Mouse (Mus musculus) liver (tissue): Measurements from ENCODE around the gene Ninj1.
A peak's percentile ranks its signal among the peaks of the same experiment; 100 is the strongest.

Experiments
- DNase-seq: peaks from one replicate; pipeline ENCODE4 v3.0.0-alpha.2; 2020; ENCODE audit warnings: mixed read lengths

Gene Ninj1

DNA sequence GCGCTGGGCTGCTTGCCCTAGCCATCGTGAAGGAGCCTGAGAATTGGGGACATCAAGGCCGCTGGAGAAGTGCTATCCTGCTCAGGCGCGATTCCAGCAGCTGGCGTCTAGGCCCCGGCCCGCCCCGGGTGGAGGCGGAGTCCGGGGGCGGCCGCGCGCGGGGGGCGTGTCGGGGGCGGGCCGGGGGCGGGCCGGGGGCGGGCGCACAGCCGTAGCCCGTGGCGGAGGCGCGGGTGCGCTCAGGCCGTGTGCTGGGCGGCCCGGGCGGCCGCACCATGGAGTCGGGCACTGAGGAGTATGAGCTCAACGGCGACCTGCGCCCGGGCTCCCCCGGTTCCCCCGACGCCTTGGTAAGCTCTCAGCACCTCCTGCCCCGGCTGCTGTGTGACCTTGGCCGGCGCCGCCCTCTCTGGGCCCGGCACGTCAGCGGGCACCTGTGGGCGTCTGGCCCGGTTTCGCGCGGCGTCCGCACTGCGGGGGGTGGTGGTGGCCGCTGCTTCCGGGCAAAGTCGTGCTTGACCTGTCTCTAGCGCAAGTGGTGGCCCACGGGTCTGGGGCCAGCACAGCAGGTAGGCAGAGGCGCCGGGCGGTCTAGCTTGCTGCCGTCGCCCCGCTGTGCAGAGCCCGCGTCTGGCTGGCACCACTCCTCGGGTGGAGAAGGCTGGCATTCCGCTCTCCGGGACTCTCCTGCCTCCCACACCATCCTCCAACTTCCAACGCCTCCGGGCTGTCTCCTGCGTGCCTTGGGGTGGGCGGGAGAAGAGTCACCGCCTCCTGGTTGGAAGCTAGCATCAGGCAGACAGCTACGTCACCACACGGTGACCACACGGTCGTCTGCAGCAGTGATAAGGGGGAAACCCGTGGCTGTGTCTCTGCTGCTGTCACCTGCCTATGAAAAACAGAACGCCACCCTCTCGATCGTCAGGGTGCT lies at the start of gene Ninj1:
Ninj1 (plus strand) TSS at position 198 of the 931 bp plus-strand sequence.
- peak; percentile 85 for DNase-seq

DNA sequence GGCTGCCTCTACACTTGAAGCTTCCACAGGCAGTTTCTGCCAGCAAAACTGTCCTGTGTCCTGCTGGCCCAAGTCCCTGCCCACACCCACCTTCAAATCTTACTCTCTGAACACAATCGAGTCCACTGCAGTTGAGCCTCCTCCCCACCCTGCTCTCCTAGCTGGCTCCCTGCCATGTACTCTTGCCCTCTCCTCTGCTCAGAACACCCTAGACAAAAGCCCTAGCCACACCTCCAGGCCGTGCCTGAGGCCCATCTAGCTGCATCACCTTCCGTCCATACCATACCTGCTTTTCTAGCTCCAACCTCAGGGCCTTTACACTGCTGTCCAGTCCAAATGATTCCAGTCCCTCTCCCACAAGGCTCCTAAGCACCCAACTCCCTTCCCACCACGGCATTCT lies 46.7 kb upstream of the Ninj1 start:
- DNase-seq: no peak

DNA sequence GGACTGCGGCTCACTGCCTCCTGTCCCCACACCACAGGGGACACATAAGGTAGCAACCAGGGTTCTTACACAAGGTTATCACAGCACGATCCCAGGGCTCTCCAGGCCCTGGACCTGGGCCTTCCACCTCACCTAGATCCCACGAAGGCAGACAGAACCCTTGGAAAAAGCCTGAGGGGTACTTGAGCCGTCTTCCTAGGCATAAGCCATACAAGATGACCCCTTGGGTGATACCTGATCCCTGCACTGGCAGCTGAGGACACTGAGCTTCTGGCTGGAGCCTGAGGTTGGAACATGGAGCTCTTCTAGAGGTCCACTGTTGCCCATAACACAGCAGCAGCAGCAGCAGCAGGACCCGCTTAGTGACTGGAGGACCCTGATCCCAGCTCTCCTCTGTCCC lies 44.9 kb upstream of the Ninj1 start:
- no peak for DNase-seq

DNA sequence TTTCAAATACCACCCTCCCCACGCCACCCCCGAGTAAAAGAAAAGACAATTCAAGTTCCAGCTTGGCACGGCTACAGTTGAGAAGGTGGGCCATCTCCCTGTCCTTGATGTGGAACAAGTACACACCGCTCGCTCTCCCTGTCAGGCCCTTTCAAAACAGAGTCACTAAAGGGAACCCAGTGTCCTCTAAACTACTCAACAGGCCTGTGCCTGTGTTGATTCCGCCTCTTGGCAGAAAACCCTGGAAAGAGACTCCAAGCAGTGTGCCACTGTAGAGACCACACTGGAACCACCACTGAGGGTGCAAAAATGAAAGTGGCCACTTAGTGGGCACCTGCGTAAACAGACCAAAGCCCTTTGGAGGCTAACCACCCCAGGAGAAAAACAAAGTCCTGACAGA lies 44.0 kb upstream of the Ninj1 start:
- no peak for DNase-seq

DNA sequence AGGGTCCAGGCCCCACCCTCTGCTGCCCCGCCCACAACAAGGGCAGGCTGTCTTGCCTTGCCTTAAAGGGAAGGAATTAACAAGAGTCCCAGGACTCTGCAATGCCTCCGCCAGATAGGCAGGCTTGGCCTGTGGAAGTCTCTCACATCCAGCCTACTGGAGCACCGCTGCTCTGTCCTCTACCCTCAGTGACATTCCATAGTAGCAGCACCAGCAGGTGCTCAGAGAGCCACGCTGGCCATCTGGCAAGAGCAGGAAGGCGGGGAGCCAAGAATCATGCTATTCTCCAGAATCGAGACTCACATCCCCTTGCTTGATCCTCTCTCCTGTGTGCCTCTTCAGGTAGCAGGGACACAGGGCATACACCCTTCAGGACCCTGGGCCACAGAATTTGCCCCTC lies 42.8 kb upstream of the Ninj1 start:
- DNase-seq: no peak

DNA sequence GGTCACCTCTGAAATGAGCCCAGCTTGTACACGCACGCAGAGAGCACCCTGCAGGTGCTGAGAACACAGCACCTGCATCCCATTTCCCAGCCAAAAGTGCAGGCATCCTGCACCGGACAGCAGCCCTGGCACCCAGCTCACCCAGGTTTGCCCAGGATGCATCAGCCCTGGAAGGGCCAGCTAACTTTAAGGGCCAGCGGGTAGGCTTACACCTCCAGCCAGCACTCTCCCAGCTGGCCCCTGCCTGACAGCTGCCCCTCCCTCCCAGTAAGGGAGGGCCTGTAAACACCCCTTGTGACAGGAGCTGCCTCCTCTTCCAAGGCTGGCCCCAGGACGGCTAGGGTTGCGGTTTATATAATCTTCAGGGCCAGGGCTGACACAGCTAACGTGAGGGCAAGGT lies 41.9 kb upstream of the Ninj1 start:
- DNase-seq: no peak

DNA sequence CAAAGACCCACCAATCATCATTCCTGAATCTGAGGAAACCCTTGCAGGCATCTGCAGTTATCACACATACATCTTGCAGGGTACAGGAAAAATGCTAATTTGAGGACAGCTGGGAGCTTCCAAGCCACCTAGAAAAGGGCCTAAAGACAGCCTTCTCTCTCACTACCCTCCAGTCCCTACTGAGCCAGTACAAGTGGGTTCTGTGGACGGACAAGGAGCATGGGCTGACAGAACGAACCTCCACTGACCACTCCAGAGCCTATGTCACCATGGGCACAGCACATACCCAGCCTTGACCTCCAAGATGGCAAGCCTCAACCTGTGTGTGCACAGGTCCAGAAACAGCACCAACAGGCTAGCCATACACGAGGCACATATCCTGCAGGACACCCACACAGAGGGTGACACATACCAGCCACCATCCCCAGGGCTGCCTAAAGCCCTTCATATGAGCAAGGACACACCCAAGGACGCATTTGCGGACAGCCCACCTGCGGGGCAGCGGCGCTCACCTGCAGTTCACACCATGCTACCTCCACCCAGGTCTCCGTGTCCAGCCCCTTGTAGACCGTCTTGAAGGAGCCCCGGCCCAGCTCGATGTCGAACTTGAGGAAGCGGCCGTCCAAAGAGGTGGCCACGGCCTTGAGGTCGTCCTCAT lies 41.1 kb upstream of the Ninj1 start:
- no peak for DNase-seq

DNA sequence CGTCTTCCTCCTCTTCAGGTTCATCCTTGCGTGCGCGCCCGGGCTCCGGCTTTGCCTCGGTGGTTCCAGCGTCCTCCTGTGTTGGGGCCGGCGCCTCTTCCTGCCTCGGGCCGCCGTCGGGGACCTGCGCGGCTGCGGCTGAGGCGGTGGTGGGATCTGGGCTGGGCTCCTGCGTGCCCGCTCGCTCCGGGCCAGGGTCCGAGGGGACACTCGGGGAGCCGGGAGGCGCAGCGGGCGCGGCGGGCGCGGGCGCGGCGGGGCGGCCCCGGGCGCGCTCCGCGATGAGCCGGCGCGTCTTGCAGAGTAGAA lies 40.6 kb upstream of the Ninj1 start:
- DNase-seq: no peak

DNA sequence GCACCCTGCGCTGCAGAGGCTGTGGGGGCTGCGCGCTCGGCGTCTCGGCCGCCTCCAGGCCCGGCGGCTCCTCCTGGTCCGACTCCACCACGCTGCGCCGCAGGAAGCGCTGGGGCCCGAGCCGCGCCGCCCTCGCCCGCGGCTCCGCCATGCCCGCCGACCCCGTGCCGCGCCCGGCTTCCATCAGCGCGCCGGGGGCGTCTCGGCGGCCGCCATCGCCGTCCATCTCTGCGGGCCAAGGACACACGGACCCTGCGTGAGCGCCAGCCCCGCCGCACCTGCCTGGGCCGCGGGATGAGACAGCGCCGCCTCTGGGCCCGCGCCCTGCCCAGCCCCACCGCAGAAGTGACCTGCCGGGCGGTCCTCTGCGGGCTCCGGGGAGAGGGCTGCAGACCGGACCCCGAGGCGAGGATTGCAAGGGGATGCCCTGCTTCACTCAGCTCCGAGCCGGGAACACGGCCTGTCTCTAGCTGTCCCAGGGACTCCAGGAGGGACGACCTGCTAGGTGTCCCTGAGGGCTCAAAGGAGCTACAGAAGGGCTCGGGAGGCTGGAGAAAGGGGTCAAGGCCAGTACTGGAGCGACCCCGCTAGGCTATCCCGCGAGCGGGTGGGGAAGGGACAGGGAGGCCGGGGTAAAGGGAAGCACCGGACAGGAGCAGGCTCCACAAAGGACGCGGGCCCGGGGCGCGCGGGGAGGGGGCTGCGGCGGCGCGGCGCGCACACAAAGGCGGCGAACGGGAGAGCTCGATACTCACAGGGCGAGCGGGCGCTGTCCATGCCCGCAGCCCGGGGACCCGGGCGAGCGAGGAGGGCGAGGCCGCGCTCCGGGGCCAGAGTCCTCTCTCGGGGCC lies 40.1 kb upstream of the Ninj1 start:
- DNase-seq: no peak

DNA sequence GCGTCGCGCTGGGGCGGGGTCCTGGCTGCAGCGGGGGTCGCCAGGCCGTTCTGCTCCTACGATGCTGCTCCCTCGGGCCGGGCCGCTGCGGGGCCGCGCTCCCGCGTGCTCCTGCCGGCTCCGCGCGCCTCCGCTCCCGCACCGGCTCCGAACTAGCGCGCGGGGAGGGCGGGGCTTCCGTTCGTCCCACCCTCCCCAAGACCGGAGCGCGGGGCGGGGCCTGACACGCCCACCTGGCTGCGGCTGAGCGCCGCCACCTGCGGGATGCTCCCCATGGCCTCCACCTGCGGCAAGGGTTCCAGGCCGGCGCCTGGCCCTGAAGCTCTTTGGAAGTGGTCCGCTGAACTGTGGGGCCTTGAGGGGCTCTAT lies 39.4 kb upstream of the Ninj1 start, which contains the start of gene Wnk2:
Wnk2 (minus strand) TSS at position 157 of the 369 bp plus-strand sequence.
- DNase-seq: peak; percentile 70

DNA sequence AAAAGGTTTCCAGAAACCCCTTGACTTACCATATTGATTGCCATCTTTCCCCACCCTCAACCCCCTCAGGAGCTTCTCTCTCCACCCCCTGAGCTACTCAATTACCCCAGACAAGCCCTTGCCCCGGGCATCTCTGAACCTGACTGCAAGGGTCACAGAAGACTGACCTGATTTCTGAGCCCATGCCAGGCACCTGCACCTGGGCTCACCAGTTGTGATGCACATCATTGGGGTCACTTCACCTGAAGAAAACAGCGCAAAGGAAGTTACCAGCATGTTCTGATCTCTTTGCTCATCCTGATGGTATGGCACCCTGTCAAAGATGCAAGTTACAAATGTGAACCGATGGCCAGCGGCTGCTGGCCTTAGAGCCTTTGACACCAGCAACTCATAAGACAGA lies 38.6 kb upstream of the Ninj1 start:
- no peak for DNase-seq

DNA sequence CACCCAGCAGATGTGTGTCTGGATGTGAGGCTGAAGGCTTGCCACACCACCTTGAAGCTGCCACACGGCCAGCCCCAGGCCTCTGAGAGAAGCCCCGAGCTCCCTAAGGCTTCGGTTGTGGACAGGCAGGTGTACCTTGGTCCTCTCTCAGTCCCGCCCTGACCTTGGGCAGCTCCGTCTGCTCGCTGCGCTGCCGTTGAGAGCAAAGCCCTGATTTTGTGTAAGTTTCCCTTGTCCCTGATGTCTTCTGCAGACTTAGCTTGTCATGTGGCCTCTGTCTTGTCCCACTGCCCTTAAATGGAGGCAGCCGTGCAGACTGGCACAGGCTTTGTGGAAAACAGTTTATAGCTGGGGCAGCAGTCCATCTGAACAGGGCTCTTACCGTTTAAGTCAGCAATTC lies 33.3 kb upstream of the Ninj1 start:
- no peak for DNase-seq

DNA sequence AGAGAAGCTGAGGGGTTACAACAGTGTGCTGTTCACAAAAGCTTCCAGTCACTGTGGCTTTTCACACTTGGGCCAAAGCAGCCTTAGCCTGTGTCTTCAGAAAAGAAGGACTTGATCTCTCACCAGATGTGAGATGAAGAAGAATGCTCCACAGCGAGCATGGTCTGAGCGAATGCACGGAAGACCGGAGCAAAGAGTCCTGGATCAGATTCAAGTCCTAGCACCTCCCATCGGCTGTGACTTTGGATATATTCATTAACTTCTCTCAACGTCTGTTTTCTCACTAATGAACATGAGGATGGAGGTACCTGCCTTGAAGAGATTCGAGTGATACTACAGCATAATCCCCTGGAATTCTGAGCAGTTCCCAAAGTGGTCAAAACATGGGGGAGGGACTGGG lies 32.7 kb upstream of the Ninj1 start:
- no peak for DNase-seq

DNA sequence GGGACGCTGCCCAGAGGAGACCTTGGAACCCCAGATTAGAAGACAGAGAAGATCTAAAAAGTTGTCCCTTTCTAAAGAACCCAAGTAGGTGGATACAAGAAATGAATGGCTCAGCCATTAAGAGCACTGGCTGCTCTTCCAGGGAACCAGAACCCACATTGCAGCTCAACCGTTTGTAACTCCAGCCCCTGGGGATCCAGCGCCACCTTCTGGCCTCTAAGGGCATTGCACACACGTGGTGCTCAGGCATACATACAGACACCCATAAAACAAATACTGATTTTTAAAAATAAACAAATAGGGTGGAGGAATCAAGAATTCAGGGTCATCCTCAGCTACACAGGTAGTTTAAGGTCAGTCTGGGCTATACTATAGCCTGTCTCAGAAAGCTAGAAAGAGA lies 30.6 kb upstream of the Ninj1 start:
- no peak for DNase-seq

DNA sequence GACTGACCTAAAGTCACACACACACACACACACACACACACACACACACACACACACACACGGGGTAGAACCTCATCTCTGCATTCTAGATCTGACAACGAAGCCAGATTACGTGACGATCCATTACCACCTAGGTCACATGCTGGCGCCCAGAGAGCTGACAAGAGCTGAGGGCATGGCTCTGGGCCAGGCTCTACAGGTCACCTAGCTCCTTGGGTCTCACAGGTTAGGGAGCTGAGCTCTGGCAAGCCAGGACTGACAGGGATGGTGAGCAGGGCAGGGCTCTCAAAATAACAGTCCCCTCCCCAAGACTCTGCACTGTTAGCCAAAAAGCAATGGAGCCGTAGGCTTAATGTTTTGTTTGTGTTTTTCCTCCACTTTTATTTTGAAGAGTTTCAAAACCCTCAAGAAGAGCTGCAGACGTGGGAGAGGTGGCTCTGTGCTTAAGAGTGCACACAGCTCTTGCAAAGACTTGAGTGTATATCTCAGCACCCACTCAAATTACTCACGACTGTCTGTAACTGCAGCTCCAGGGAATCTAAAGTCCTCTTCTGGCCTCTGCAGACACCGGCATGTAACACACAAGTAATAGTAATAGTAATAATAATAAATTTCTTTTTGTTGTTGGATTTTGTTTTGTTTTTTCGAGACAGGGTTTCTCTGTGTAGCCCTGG lies 29.1 kb upstream of the Ninj1 start:
- no peak for DNase-seq

DNA sequence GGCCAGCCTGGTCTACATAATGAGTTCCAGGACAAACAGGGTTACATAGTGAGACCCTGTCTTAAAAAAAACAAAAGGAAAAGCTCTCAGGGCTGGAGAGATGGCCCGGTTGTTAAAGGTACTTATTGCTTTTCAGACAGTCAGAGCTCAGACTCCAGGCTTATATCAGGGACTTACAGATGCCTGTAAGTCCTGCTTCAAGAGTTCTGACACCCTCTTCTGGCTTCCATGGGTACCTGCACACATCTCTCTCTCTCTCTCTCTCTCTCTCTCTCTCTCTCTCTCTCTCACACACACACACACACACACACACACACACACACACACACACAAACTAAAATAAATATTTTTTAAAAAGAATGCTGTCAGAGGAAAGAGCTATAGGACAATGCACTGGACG lies 26.0 kb upstream of the Ninj1 start:
- DNase-seq: no peak

DNA sequence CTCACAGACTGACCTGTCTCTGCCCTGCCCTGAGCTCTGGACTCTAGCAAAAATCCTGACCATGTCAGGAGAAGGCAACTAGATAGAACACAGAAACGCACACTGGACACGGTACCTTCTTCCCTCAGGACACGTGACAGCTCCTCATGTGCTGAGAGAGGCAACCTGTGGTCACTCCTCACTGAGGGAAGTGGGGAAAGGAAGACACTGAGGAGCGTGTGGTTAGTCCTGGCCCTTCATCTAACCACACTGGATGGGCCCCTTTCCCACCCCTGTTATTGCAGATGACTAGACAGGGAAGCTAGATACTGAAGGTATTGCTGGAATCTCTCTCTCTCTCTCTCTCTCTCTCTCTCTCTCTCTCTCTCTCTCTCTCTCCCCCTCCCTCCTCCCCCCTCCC lies 24.6 kb upstream of the Ninj1 start:
- no peak for DNase-seq

DNA sequence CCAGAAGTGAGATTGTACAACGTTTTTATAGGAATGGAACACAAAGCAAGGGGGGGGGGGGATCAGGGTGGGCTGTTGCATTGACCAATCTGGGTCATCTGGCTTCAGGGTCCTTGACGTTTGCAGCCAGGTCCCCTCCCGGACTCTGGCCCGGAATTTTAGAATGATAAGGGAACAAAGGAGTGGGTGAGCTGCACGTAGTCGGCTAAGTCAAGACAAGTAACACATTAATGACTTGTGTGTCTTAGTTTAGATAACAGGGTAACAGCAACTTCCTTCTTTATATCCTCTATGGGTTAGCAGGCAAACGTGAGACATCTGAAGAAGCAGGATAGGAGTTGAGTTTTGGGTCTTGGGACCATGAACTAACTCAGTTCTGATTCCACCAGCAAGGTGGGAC lies 23.6 kb upstream of the Ninj1 start:
- no peak for DNase-seq

DNA sequence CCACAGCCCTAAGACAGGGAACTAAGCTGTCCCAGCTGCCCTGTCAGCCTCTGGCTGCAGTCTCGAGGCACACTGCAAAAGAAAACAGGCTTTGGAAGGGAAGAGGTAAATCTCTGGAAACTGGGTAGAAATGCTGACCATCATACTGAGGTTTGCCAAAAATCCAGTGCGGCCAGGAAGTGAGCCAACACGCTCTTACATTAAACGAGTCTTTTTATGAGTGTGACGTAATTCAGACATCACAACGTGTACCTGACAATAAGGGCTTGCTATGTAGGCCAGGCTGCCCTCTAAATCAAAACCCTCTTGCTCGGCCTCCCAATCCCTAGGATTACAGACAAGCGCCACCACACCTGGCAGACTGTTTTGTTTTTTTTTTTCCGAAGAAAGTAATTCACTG lies 20.2 kb upstream of the Ninj1 start:
- DNase-seq: no peak

DNA sequence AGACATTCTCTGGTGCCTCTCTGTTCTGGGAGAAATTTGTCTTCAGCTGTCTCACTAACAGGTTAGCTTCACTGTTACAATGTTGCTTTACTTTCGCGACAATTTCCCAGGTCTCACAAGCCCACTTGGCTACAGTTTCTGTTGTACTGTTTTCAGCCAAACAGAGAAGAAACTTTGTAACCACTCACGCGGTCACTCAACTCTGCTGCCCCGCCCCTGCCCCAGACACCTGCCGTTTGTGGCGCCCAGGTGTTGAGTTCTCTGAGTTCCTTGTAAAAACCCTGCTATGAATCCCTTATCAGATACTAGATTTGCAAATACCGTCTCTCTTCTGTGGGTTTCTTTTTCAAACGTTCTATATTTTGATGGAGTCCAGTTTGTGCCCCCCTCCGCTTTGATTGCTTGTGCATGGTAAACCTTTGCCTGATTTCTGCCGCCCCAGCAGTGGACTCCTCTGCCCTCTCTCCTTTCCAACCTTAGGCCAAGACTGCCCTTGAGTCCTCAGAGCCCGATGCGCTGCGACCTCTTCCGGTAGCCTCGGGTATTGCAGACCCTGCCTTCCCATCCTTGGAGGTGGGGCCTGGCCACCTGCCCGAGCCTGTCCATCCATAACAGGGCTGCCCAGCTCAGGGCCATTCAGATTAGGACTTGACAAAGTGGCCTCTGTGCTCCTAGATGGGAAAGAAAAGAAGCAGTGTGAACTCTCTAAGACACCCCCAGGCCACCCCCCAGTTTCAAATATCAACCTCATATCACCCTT lies 17.7 kb upstream of the Ninj1 start:
- peak; percentile 78 for DNase-seq

DNA sequence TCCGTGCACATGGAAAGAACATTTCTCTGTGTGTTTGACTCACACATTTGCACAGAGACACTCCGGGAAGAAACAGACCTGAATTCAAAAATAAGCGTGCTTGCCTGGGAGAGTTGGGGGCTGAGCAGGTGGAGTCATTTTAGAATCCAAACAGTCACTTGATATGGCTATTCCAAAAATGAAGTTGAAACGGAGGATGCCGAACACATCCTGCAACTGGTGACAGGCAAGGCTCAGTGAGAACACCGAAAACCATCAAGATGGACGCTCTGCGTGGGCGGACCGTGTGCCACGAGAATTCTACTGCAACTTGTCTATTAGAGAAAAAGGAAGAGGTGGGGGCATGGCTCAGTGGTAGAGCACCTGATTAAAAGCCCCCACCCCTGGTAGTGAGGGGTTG lies 16.7 kb upstream of the Ninj1 start:
- DNase-seq: no peak

DNA sequence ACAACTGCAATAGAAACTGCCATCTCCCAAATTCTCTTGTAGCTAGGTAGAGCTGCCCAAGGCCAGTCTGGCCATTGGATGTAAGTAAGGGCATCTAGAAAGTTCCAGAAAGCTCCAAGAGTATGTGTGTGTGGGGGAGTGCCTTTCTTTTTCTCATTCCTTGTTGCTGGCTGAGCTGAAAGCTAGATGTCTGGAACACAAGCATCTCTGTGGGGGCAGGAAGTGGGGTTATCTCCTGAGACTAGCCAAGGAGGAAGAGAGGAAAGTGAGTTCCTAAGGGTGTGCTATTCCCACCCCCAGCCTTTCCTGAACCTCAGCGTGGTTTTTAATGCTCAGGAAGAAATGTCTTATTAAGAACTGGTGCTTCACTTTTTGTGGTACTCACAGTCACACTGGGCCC lies 15.6 kb upstream of the Ninj1 start:
- DNase-seq: no peak
